Mouse (Mus musculus): Measurements from ENCODE around the gene Atp2b1.

DNA sequence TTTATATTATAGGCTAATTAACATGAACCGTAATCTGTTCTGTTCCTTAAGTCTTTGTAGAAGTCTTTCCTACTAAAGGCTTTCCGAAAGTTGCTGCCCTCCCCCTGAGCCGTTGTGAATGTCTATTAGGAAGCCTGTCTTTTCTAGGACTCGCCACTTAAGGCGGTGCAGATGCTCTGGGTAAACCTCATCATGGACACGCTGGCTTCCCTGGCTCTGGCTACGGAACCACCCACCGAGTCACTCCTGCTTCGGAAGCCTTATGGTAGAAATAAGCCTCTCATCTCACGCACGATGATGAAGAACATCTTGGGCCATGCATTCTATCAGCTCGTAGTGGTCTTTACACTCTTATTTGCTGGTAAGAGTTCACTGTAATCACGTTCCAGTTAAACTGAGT is 100.5 kb downstream of the Atp2b1 start:
- no peak for TF ChIP-seq CTCF (IDR thresholded peaks at IDR 0.05; ENCODE audit: control insufficient read depth, insufficient read depth, insufficient read length)
- no peak for TF ChIP-seq MYOD1 (IDR thresholded peaks at IDR 0.05; ENCODE audit: control insufficient read depth, insufficient read length, low read depth)
- no peak for TF ChIP-seq MAX (IDR thresholded peaks at IDR 0.05)
- no peak for TF ChIP-seq USF1 (IDR thresholded peaks at IDR 0.05; ENCODE audit: low read depth)
- no peak for TF ChIP-seq MYOG (IDR thresholded peaks at IDR 0.05; ENCODE audit: control insufficient read depth, extremely low read depth, insufficient read length)
